7 mouse cellular contexts compared by ENCODE assay signal in the genomic region with DNA sequence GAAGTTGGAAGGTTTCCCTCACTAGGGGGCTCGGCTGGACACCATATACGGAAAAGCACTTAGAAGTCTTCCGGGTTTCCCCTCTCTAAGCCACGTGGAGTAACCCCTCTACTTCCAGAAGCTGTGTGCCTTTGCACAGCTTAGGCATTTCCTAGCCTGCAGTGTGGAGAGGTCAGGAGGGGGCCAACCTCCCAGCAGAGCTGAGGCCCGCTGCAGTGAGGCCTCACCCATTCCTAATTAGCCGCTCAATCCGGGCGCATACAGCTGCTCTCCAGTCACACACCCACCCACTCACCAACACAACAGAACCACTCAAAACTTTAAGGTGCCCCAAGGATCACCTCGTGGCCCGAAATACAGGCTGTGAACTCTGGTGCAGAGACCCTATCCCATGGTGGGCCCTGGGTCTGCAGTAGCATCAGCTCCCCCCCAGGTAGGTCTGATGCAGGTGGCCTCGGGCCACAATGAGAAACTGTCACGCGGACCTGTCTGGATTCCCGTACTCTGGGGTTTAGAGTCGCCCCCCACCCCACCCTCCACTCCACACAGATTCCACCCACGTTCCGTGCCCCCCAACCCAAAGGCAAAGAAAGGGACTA. TPM values are rescaled to one million over a fixed set of nuclear protein-coding genes. Genes with fewer than 3 reads are reported as not detected.
DNase-seq lines count a peak whose midpoint lies in the region; ATAC-seq and TF ChIP-seq lines count a peak whose summit lies in the region.

No protein-coding gene starts in this region.

- H3K4me3 ChIP-seq in lung, embryonic 16.5 days (ENCODE audit: low read length) = peak overlapping the region; percentile 52
- peak overlapping the region; percentile 70 for H3K4me3 ChIP-seq in forebrain, embryonic 12.5 days (replicated peaks)
- peak overlapping the region; percentile 49 for H3K4me3 ChIP-seq in liver, embryonic 13.5 days (replicated peaks)
- H3K4me3 ChIP-seq in stomach, postnatal 0 days (ENCODE audit: low read depth, low read length) = peak overlapping the region; percentile 56

- no peak for TF ChIP-seq CTCF in stomach, postnatal 0 days (IDR thresholded peaks at IDR 0.05; ENCODE audit: low read depth)

- H3K4me2 ChIP-seq in lung, embryonic 16.5 days (ENCODE audit: low read depth, low read length) = peak overlapping the region; percentile 83
- H3K4me2 ChIP-seq in forebrain, embryonic 12.5 days = peak overlapping the region; percentile 97
- peak overlapping the region; percentile 66 for H3K4me2 ChIP-seq in liver, embryonic 13.5 days
- peak overlapping the region; percentile 93 for H3K4me2 ChIP-seq in stomach, postnatal 0 days (replicated peaks; ENCODE audit: low read depth)

- no peaks in the 10 kb centered on the region; the same call in 1 of the 2 replicates for H3K27me3 ChIP-seq in lung, embryonic 16.5 days (ENCODE audit: control insufficient read depth, insufficient read depth, low read depth, low read length)
- peaks cover 39% of the 10 kb centered on the region for H3K27me3 ChIP-seq in forebrain, embryonic 12.5 days
- H3K27me3 ChIP-seq in liver, embryonic 13.5 days = peaks cover 57% of the 10 kb centered on the region
- no peaks in the 10 kb centered on the region for H3K27me3 ChIP-seq in stomach, postnatal 0 days (ENCODE audit: control insufficient read depth, insufficient read depth, low read length)

- 3% methylated on average over 17 of the region's 17 CpGs for WGBS in lung, embryonic 16.5 days
- 4% methylated on average over 16 of the region's 17 CpGs for WGBS in forebrain, embryonic 12.5 days
- WGBS in liver, embryonic 13.5 days (ENCODE audit: insufficient replicate concordance) = 9% methylated on average over 15 of the region's 17 CpGs
- WGBS in stomach, postnatal 0 days = 6% methylated on average over 17 of the region's 17 CpGs

- no peak overlapping the region for H3K27ac ChIP-seq in lung, embryonic 16.5 days (ENCODE audit: low read length)
- H3K27ac ChIP-seq in forebrain, embryonic 12.5 days = no peak overlapping the region
- H3K27ac ChIP-seq in liver, embryonic 13.5 days = no peak overlapping the region
- peak overlapping the region; percentile 58 for H3K27ac ChIP-seq in stomach, postnatal 0 days (replicated peaks)

- H3K4me1 ChIP-seq in lung, embryonic 16.5 days (replicated peaks; ENCODE audit: control insufficient read depth, insufficient read depth, low read length) = peaks cover 7% of the 10 kb centered on the region; the same call in 1 of the 2 replicates
- H3K4me1 ChIP-seq in forebrain, embryonic 12.5 days = peaks cover 10% of the 10 kb centered on the region
- H3K4me1 ChIP-seq in liver, embryonic 13.5 days (replicated peaks) = no peaks in the 10 kb centered on the region
- peaks cover 2% of the 10 kb centered on the region; the same call in 1 of the 2 replicates for H3K4me1 ChIP-seq in stomach, postnatal 0 days (replicated peaks; ENCODE audit: control insufficient read depth, insufficient read depth)

- ATAC-seq in lung, embryonic 16.5 days (ENCODE audit: low read depth) = peak; percentile 36; the same call in 1 of the 2 replicates
- peak; percentile 68 for ATAC-seq in forebrain, embryonic 12.5 days (ENCODE audit: low FRiP score)
- no peak for ATAC-seq in liver, embryonic 13.5 days (ENCODE audit: low read depth)
- ATAC-seq in stomach, postnatal 0 days (ENCODE audit: low FRiP score, low TSS enrichment) = peak; percentile 53

- DNase-seq in lung, adult 18-20 months = no peak
- DNase-seq in liver, embryonic 13.5 days = no peak
- DNase-seq in stomach, postnatal 0 days (ENCODE audit: low spot score) = no peak
- no peak for DNase-seq in thymus, adult 18-20 months
- no peak for DNase-seq in thymus, postnatal 4 days

- H3K9ac ChIP-seq in lung, embryonic 16.5 days (ENCODE audit: low read length) = peak overlapping the region; percentile 60
- peak overlapping the region; percentile 70 for H3K9ac ChIP-seq in forebrain, embryonic 12.5 days
- no peak overlapping the region for H3K9ac ChIP-seq in liver, embryonic 13.5 days
- H3K9ac ChIP-seq in stomach, postnatal 0 days (ENCODE audit: low read length) = peak overlapping the region; percentile 69

- H3K9me3 ChIP-seq in lung, embryonic 16.5 days (ENCODE audit: control insufficient read depth, low read length) = peaks cover 5% of the 10 kb centered on the region; the same call in 1 of the 2 replicates
- no peaks in the 10 kb centered on the region for H3K9me3 ChIP-seq in forebrain, embryonic 12.5 days
- H3K9me3 ChIP-seq in liver, embryonic 13.5 days (replicated peaks) = no peaks in the 10 kb centered on the region
- no peaks in the 10 kb centered on the region for H3K9me3 ChIP-seq in stomach, postnatal 0 days (ENCODE audit: control insufficient read depth, low read length)

- no peak for TF ChIP-seq EP300 in stomach, postnatal 0 days (optimal IDR thresholded peaks at IDR 0.05)

- H3K36me3 ChIP-seq in lung, embryonic 16.5 days (ENCODE audit: control insufficient read depth, insufficient read depth, low read length) = no peaks in the 10 kb centered on the region
- H3K36me3 ChIP-seq in forebrain, embryonic 12.5 days (replicated peaks) = no peaks in the 10 kb centered on the region
- no peaks in the 10 kb centered on the region for H3K36me3 ChIP-seq in liver, embryonic 13.5 days
- no peaks in the 10 kb centered on the region for H3K36me3 ChIP-seq in stomach, postnatal 0 days (ENCODE audit: control insufficient read depth, insufficient read depth, low read length)

RNA-seq across cellular contexts. Expression of gene Lgi2, which starts 0.9 kb away (rescaled TPM):
- 1.4 and 1.6 TPM in 2 replicates for polyA plus RNA-seq in lung, embryonic 16.5 days (2015; fragmentation: Nextera tagmentation; extraction: Ambion mirVana)
- polyA plus RNA-seq in forebrain, embryonic 12.5 days (2016; fragmentation: Nextera tagmentation; extraction: Ambion mirVana) = 1.3 and 1.4 TPM in 2 replicates
- polyA plus RNA-seq in liver, embryonic 13.5 days (2015; fragmentation: Nextera tagmentation; extraction: Ambion mirVana) = 0.39 and 0.48 TPM in 2 replicates
- 4.8 and 5.5 TPM in 2 replicates for polyA plus RNA-seq in stomach, postnatal 0 days (2015; fragmentation: Nextera tagmentation; extraction: Ambion mirVana)
